Mouse (Mus musculus) fat pad, adult 2 months (tissue): ENCODE measurements around the gene Numb.

Experiments
- DNase-seq: peaks from one replicate; pipeline ENCODE4 v3.0.0-alpha.2; 2011; ENCODE audit warnings: low read depth, low spot score; ENCODE audit errors: extremely low read depth

Gene Numb

GRCm38 (mm10) chr12:83789051-83789780 lies 132.5 kb downstream of the Numb start:
- DNase-seq, result no peak

- DNase-seq, result no peak
These were observed 136.4 kb downstream of the Numb start for GRCm38 (mm10) chr12:83785305-83785704.

- DNase-seq, result no peak
These were observed 139.1 kb downstream of the Numb start for GRCm38 (mm10) chr12:83782669-83783068.

GRCm38 (mm10) chr12:83781640-83782278 lies 140.0 kb downstream of the Numb start:
- no peak for DNase-seq

- no peak for DNase-seq
These were observed 140.5 kb downstream of the Numb start for GRCm38 (mm10) chr12:83781204-83781603.

- DNase-seq, result no peak
These were observed 141.6 kb downstream of the Numb start for GRCm38 (mm10) chr12:83780181-83780580.

- no peak for DNase-seq
These were observed 145.0 kb downstream of the Numb start for GRCm38 (mm10) chr12:83776766-83777165.

- no peak for DNase-seq
These were observed 146.1 kb downstream of the Numb start for GRCm38 (mm10) chr12:83775621-83776020.

GRCm38 (mm10) chr12:83770418-83771256 lies 151.1 kb downstream of the Numb start:
- no peak for DNase-seq

GRCm38 (mm10) chr12:83768235-83768899 lies 153.4 kb downstream of the Numb start:
- no peak for DNase-seq

- DNase-seq, result no peak
These were observed 153.9 kb downstream of the Numb start for GRCm38 (mm10) chr12:83767833-83768232.

GRCm38 (mm10) chr12:83765965-83766603 lies 155.7 kb downstream of the Numb start:
- DNase-seq, result no peak

- no peak for DNase-seq
These were observed 157.2 kb downstream of the Numb start for GRCm38 (mm10) chr12:83764519-83764918.

GRCm38 (mm10) chr12:83764044-83764365 lies 157.7 kb downstream of the Numb start:
- DNase-seq, result no peak

- DNase-seq, result no peak
These were observed 158.3 kb downstream of the Numb start, which contains the start of gene Papln for GRCm38 (mm10) chr12:83763311-83764043. Gene Papln, plus strand, starts transcription at chr12:83763634.

GRCm38 (mm10) chr12:83762706-83763105 lies 159.0 kb downstream of the Numb start:
- no peak for DNase-seq

- DNase-seq, result no peak
These were observed 161.5 kb downstream of the Numb start for GRCm38 (mm10) chr12:83760201-83760600.

- no peak for DNase-seq
These were observed 163.0 kb downstream of the Numb start for GRCm38 (mm10) chr12:83758735-83759134.

GRCm38 (mm10) chr12:83752495-83752894 lies 169.2 kb downstream of the Numb start:
- DNase-seq, result no peak

- DNase-seq, result no peak
These were observed 172.5 kb downstream of the Numb start for GRCm38 (mm10) chr12:83749186-83749585.
